Mouse (Mus musculus): ENCODE measurements around the gene Fam168a. TPM values are rescaled to one million over a fixed set of nuclear protein-coding genes. Genes with fewer than 3 reads are reported as not detected.

Gene Fam168a
- polyA plus RNA-seq, 1 experiment from 2014 or later = 187 TPM

DNA sequence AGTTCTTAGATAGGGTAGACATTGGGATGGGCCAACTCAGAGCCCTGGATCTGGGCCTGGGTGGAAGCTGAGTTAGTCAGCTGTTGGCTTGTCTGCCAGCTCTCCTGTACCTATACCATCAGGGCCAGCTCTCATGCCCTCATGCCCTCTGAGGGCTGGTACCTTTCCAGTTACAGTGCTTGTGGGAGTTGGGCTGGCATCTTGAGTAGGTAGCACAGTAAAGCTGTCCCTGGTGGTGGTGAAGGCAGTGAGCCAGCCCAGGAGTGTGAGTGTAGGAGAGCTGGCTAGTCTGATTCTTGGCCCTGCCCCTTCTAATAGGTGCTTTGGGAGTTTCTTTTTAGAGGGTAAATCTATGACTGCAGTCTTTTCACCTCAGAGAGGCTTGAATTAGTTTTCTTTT, 56.3 kb downstream of the Fam168a start:
- no peaks in the 10 kb centered on the region for H3K9me3 ChIP-seq (ENCODE audit: control insufficient read depth, low read length)
- H3K4me1 ChIP-seq (ENCODE audit: control insufficient read depth, insufficient read depth, low read length) = no peaks in the 10 kb centered on the region
- H3K4me3 ChIP-seq (ENCODE audit: low read depth, low read length) = no peak overlapping the region
- H3K27me3 ChIP-seq (ENCODE audit: control insufficient read depth, insufficient read depth, low read length) = no peaks in the 10 kb centered on the region
- ATAC-seq (ENCODE audit: low read depth) = no peak
- no peak overlapping the region for H3K27ac ChIP-seq (ENCODE audit: low read depth, low read length)
- H3K4me2 ChIP-seq (ENCODE audit: low read depth, low read length) = no peak overlapping the region
- H3K36me3 ChIP-seq (ENCODE audit: control insufficient read depth, insufficient read depth, low read length) = no peaks in the 10 kb centered on the region
- H3K9ac ChIP-seq (replicated peaks; ENCODE audit: low read depth, low read length) = no peak overlapping the region

DNA sequence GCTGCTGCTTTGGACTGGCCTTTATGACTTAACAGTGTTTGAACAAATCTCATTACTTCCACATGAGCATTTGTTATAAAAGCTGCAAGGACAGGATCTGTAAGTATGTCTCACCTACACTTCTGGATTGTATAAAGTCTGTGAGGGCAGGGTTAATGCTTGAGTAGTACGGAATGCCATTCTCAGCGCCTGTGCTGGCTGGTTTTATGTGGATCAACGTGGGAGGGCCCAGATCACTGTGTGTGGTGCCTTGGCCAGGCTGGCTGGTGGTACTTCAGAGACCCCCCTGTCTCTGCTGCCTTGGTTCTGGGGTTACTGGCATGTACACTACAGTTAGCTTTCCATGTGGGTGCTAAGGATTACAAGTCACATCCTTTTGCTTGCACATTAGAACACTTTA, 61.1 kb downstream of the Fam168a start:
- H3K4me1 ChIP-seq (ENCODE audit: control insufficient read depth, insufficient read depth, low read length) = no peaks in the 10 kb centered on the region
- H3K27ac ChIP-seq (ENCODE audit: low read depth, low read length) = no peak overlapping the region
- WGBS = 34% methylated on average over 3 of the region's 3 CpGs
- H3K9me3 ChIP-seq (ENCODE audit: control insufficient read depth, low read length) = no peaks in the 10 kb centered on the region
- no peaks in the 10 kb centered on the region for H3K27me3 ChIP-seq (ENCODE audit: control insufficient read depth, insufficient read depth, low read length)
- no peak for ATAC-seq (ENCODE audit: low read depth)
- no peak overlapping the region for H3K4me2 ChIP-seq (ENCODE audit: low read depth, low read length)
- no peak overlapping the region for H3K4me3 ChIP-seq (ENCODE audit: low read depth, low read length)
- no peak overlapping the region for H3K9ac ChIP-seq (replicated peaks; ENCODE audit: low read depth, low read length)
- no peaks in the 10 kb centered on the region for H3K36me3 ChIP-seq (ENCODE audit: control insufficient read depth, insufficient read depth, low read length)

DNA sequence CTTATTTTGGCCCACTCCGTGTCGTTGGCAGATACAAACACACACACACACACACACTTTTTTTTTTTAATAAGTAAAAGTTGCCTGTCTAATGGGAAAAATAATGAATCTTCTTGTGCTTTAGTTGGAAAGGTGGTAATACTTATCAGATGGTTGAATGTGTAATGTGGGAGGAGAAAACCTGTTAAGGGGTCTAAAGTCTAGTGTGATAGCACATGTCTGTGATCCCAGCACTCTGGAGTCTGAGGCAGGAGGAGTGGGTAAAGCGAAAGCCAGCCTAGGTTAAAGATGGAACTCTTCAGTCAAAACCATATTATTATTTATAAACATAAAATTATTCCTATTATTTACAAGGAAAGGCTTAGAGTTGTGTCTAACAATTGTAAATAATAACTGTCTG, 61.6 kb downstream of the Fam168a start:
- Histone ChIP-seq H3K27ac (ENCODE audit: low read depth, low read length) (no peak overlapping the region), H3K4me1 (ENCODE audit: control insufficient read depth, insufficient read depth, low read length) (no peaks in the 10 kb centered on the region), H3K27me3 (ENCODE audit: control insufficient read depth, insufficient read depth, low read length) (no peaks in the 10 kb centered on the region), H3K4me3 (ENCODE audit: low read depth, low read length) (no peak overlapping the region), H3K9me3 (ENCODE audit: control insufficient read depth, low read length) (no peaks in the 10 kb centered on the region), H3K36me3 (ENCODE audit: control insufficient read depth, insufficient read depth, low read length) (no peaks in the 10 kb centered on the region), H3K9ac (replicated peaks; ENCODE audit: low read depth, low read length) (no peak overlapping the region), H3K4me2 (ENCODE audit: low read depth, low read length) (no peak overlapping the region)
- ATAC-seq (ENCODE audit: low read depth) = no peak
- 97% methylated on average over 3 of the region's 3 CpGs for WGBS

DNA sequence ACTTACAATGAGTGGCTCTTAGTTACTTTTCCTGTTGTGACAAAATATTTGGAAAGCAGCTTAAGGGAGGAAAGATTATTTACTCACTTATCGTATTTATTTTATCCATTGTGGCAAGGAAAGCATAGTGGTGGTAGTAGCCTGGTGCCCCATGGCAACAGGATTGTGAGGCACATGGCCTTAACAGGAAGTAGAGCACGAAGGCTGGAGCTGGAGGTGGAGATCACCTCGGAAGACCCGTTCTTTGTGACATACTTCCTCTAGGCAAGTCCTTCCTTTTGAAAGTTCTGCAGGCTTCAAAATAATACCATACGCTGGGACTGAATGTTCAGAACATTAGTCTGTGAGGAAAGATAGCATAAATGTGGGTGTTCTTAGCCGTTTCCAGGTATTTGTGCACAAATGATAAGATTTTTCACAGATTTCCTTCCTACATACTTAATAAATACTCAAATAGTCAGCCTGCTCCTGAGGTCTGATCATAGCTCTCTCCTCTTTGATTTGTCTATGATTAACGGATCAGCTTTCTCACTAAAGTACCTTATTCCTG, 63.2 kb downstream of the Fam168a start:
- no peak overlapping the region for H3K4me3 ChIP-seq (ENCODE audit: low read depth, low read length)
- WGBS = 92% methylated on average over 7 of the region's 7 CpGs
- H3K27ac ChIP-seq (ENCODE audit: low read depth, low read length) = no peak overlapping the region
- no peaks in the 10 kb centered on the region for H3K9me3 ChIP-seq (ENCODE audit: control insufficient read depth, low read length)
- H3K36me3 ChIP-seq (ENCODE audit: control insufficient read depth, insufficient read depth, low read length) = no peaks in the 10 kb centered on the region
- H3K9ac ChIP-seq (replicated peaks; ENCODE audit: low read depth, low read length) = no peak overlapping the region
- H3K4me2 ChIP-seq (ENCODE audit: low read depth, low read length) = no peak overlapping the region
- no peaks in the 10 kb centered on the region for H3K4me1 ChIP-seq (ENCODE audit: control insufficient read depth, insufficient read depth, low read length)
- no peaks in the 10 kb centered on the region for H3K27me3 ChIP-seq (ENCODE audit: control insufficient read depth, insufficient read depth, low read length)
- no peak for ATAC-seq (ENCODE audit: low read depth)

- WGBS = 93% methylated on average over 2 of the region's 2 CpGs
- H3K27me3 ChIP-seq (ENCODE audit: control insufficient read depth, insufficient read depth, low read length) = no peaks in the 10 kb centered on the region
- H3K27ac ChIP-seq (ENCODE audit: low read depth, low read length) = no peak overlapping the region
- no peak overlapping the region for H3K9ac ChIP-seq (replicated peaks; ENCODE audit: low read depth, low read length)
- ATAC-seq (ENCODE audit: low read depth) = no peak
- no peaks in the 10 kb centered on the region for H3K9me3 ChIP-seq (ENCODE audit: control insufficient read depth, low read length)
- no peak overlapping the region for H3K4me2 ChIP-seq (ENCODE audit: low read depth, low read length)
- no peak overlapping the region for H3K4me3 ChIP-seq (ENCODE audit: low read depth, low read length)
- H3K4me1 ChIP-seq (ENCODE audit: control insufficient read depth, insufficient read depth, low read length) = no peaks in the 10 kb centered on the region
- no peaks in the 10 kb centered on the region for H3K36me3 ChIP-seq (ENCODE audit: control insufficient read depth, insufficient read depth, low read length)
These were observed 64.4 kb downstream of the Fam168a start for GRCm38 (mm10) chr7:100770669-100771341.

GRCm38 (mm10) chr7:100774189-100774588, 67.8 kb downstream of the Fam168a start:
- no peaks in the 10 kb centered on the region for H3K4me1 ChIP-seq (ENCODE audit: control insufficient read depth, insufficient read depth, low read length)
- no peaks in the 10 kb centered on the region for H3K9me3 ChIP-seq (ENCODE audit: control insufficient read depth, low read length)
- no peak overlapping the region for H3K27ac ChIP-seq (ENCODE audit: low read depth, low read length)
- H3K36me3 ChIP-seq (ENCODE audit: control insufficient read depth, insufficient read depth, low read length) = no peaks in the 10 kb centered on the region
- H3K4me2 ChIP-seq (ENCODE audit: low read depth, low read length) = no peak overlapping the region
- no peak overlapping the region for H3K4me3 ChIP-seq (ENCODE audit: low read depth, low read length)
- no peak overlapping the region for H3K9ac ChIP-seq (replicated peaks; ENCODE audit: low read depth, low read length)
- WGBS = 100% methylated on average over 1 of the region's 1 CpGs
- ATAC-seq (ENCODE audit: low read depth) = no peak
- H3K27me3 ChIP-seq (ENCODE audit: control insufficient read depth, insufficient read depth, low read length) = no peaks in the 10 kb centered on the region

DNA sequence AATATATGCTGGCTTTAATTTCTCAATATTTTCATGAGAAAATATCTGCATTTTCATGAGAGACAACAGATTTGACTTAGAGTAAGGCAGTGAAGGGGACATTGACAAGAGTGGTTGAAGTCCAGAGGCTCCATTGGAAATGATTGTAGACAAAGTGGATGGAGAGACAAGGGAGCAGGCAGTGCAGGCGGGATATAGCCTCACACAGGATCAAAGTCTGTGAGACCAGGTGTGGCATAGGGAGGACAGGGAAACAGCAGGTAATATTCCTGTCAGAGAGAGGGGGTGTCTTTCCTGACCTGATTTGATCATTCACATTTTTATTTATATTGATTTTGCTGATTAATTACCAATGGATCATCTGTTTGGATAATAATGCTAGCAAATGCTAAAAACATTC, 69.4 kb downstream of the Fam168a start:
- WGBS = 89% methylated on average over 1 of the region's 1 CpGs
- H3K9me3 ChIP-seq (ENCODE audit: control insufficient read depth, low read length) = no peaks in the 10 kb centered on the region

GRCm38 (mm10) chr7:100780192-100780591, 73.8 kb downstream of the Fam168a start:
- ATAC-seq (ENCODE audit: low read depth) = no peak
- no peak overlapping the region for H3K9ac ChIP-seq (replicated peaks; ENCODE audit: low read depth, low read length)
- H3K4me2 ChIP-seq (ENCODE audit: low read depth, low read length) = no peak overlapping the region
- H3K9me3 ChIP-seq (ENCODE audit: control insufficient read depth, low read length) = no peaks in the 10 kb centered on the region
- no peak overlapping the region for H3K4me3 ChIP-seq (ENCODE audit: low read depth, low read length)
- no peak overlapping the region for H3K27ac ChIP-seq (ENCODE audit: low read depth, low read length)
- H3K36me3 ChIP-seq (ENCODE audit: control insufficient read depth, insufficient read depth, low read length) = no peaks in the 10 kb centered on the region
- WGBS = 91% methylated on average over 7 of the region's 7 CpGs
- H3K4me1 ChIP-seq (ENCODE audit: control insufficient read depth, insufficient read depth, low read length) = 0 out of 2 replicates have a peak, but pooled peaks cover 5% of the 10 kb centered on the region
- H3K27me3 ChIP-seq (ENCODE audit: control insufficient read depth, insufficient read depth, low read length) = no peaks in the 10 kb centered on the region

More for the DNA sequence above, 69.4 kb downstream of the Fam168a start:
- Histone ChIP-seq H3K4me2 (ENCODE audit: low read depth, low read length) (no peak overlapping the region), H3K9ac (replicated peaks; ENCODE audit: low read depth, low read length) (no peak overlapping the region), H3K27ac (ENCODE audit: low read depth, low read length) (no peak overlapping the region), H3K4me1 (ENCODE audit: control insufficient read depth, insufficient read depth, low read length) (no peaks in the 10 kb centered on the region), H3K4me3 (ENCODE audit: low read depth, low read length) (no peak overlapping the region), H3K36me3 (ENCODE audit: control insufficient read depth, insufficient read depth, low read length) (no peaks in the 10 kb centered on the region), H3K27me3 (ENCODE audit: control insufficient read depth, insufficient read depth, low read length) (no peaks in the 10 kb centered on the region)
- ATAC-seq (ENCODE audit: low read depth) = no peak

DNA sequence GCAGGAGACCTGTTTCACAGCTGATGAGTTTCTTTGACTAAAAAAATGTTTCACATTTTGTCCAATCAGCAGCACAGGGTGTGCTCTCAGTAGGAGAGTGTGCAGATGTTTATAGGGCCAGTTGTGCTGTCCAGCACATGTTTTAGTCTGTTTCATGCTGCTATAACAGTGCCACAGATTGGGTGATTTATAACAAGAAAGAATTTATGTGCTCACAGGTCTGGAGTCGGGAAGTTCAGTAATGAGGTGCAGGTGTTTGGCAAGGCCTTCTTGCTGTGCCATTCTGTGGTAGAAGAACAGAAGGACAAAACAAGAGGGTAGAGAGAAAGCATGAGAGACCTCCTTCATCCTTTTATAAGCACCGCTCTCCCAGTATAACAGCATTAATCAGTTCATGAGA, 78.2 kb downstream of the Fam168a start:
- Histone ChIP-seq H3K9ac (replicated peaks; ENCODE audit: low read depth, low read length) (no peak overlapping the region), H3K27me3 (ENCODE audit: control insufficient read depth, insufficient read depth, low read length) (no peaks in the 10 kb centered on the region), H3K4me1 (ENCODE audit: control insufficient read depth, insufficient read depth, low read length) (0 out of 2 replicates have a peak, but pooled peaks cover 5% of the 10 kb centered on the region), H3K27ac (ENCODE audit: low read depth, low read length) (no peak overlapping the region), H3K4me2 (ENCODE audit: low read depth, low read length) (no peak overlapping the region), H3K36me3 (ENCODE audit: control insufficient read depth, insufficient read depth, low read length) (no peaks in the 10 kb centered on the region), H3K4me3 (ENCODE audit: low read depth, low read length) (no peak overlapping the region), H3K9me3 (ENCODE audit: control insufficient read depth, low read length) (no peaks in the 10 kb centered on the region)
- ATAC-seq (ENCODE audit: low read depth) = no peak
- WGBS = 46% methylated on average over 2 of the region's 2 CpGs

All from neural tube, embryonic 14.5 days (tissue).